Mouse (Mus musculus) liver, embryonic 16.5 days (tissue): Measurements from ENCODE around the gene Pacrg. TPM values are rescaled to one million over a fixed set of nuclear protein-coding genes. Genes with fewer than 3 reads are reported as not detected.

ENCODE experiments used
- ATAC-seq: fragments of 200-750 bp; cut with Nextera tagmentation; 2 replicates; pipeline ENCODE4 v1.8.0; 2017; ENCODE audit warnings: low read depth, mild to moderate bottlenecking, moderate number of reproducible peaks, moderate library complexity
- H3K27ac ChIP-seq: fragments of 300-500 bp; sonication (generic); 2 replicates; pipeline ENCODE4 v1.5.1; 2014; ENCODE audit warnings: mild to moderate bottlenecking, low read length
- H3K27me3 ChIP-seq: fragments of 300-500 bp; sonication (generic); 2 replicates; pipeline ENCODE4 v1.6.1; 2014; ENCODE audit warnings: low read depth, low read length, mixed read lengths; ENCODE audit not compliant: control insufficient read depth, insufficient read depth
- H3K36me3 ChIP-seq: fragments of 300-500 bp; sonication (generic); 2 replicates; pipeline ENCODE4 v1.6.1; 2014; ENCODE audit warnings: mild to moderate bottlenecking; ENCODE audit not compliant: control insufficient read depth, insufficient read depth
- H3K4me1 ChIP-seq: fragments of 300-500 bp; sonication (generic); 2 replicates; pipeline ENCODE4 v1.6.1; 2014; ENCODE audit warnings: low read depth, low read length, mixed read lengths; ENCODE audit not compliant: control insufficient read depth
- H3K4me2 ChIP-seq: fragments of 300-500 bp; sonication (generic); 2 replicates; pipeline ENCODE4 v1.6.1; 2014; ENCODE audit warnings: low read depth, low read length, mixed read lengths
- H3K4me3 ChIP-seq: fragments of 300-500 bp; sonication (generic); 2 replicates; pipeline ENCODE4 v1.5.1; 2014; ENCODE audit warnings: low read depth, mild to moderate bottlenecking, low read length
- H3K9ac ChIP-seq: fragments of 300-500 bp; sonication (generic); 2 replicates; pipeline ENCODE4 v1.6.1; 2014; ENCODE audit warnings: low read depth, low read length
- H3K9me3 ChIP-seq: fragments of 300-500 bp; sonication (generic); replicated peaks from 2 replicates; pipeline ENCODE4 v1.6.1; 2016; ENCODE audit warnings: low read length; ENCODE audit not compliant: control insufficient read depth
- WGBS: fragments of 180-500 bp; shearing (Covaris S2); extraction: QIAGEN DNeasy Blood & Tissue Kit; methylation state at CpG from one replicate; pipeline ENCODE4 v1.1.7; 2014; ENCODE audit not compliant: insufficient replicate concordance; 5-methylcytosine and 5-hydroxymethylcytosine counted together
- polyA plus RNA-seq: library from polyadenylated mRNA; unstranded; fragments of >200 nt; fragmentation: Nextera tagmentation; extraction: Ambion mirVana; gene quantifications from 2 replicates; pipeline ENCODE4 v1.2.1, GENCODE M21; 2015

Pacrg gene
- polyA plus RNA-seq, 1 experiment from 2014 or later: not detected

DNA sequence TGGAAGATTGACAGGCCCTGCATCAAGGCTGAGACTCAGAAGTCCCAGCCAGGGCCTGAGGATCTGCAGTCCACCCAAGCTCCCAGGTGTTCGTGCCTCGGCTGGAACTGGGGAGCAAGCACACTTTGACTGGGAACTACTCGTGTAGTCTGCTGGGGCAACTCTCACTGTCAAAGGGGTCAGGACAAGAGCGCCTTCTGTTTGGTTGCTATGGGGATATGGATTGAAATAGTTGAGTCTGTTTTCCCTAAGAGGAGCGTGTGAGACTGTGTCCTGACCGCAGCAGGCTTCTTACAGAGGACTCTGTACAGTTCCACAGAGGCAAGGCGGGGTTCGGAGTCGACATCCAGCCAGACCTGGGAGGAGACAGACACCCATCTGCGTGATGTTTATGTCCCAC is 440.4 kb downstream of the Pacrg start:
- 61% methylated on average over 10 of the region's 10 CpGs for WGBS
- H3K4me1 ChIP-seq: no peaks in the 10 kb centered on the region
- no peaks in the 10 kb centered on the region for H3K9me3 ChIP-seq
- H3K9ac ChIP-seq: no peak overlapping the region
- H3K4me2 ChIP-seq: no peak overlapping the region
- ATAC-seq: peak; percentile 35; the same call in 1 of the 2 replicates
- no peaks in the 10 kb centered on the region for H3K27me3 ChIP-seq
- H3K27ac ChIP-seq: no peak overlapping the region
- no peak overlapping the region for H3K4me3 ChIP-seq
- no peaks in the 10 kb centered on the region for H3K36me3 ChIP-seq

DNA sequence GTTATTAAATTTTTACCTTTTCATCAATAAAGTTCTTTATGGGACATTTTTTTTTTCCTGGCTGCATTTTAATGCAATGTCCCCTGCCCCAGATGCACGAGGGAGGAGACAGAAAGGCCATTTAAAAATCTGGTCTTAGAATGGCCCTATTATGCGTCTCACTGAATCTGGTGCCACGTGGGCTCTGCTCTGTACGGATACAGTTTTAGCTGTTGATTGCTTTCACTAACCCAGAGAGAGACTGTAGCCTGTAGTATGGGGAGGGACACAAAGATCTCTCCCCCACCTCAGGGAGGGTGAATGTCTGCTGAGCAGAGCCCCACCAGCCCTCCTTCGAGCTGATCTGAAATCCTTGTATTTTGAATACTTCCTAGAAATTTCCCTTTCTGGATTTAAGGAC is 441.2 kb downstream of the Pacrg start:
- H3K27me3 ChIP-seq: no peaks in the 10 kb centered on the region
- H3K9ac ChIP-seq: no peak overlapping the region
- H3K9me3 ChIP-seq: no peaks in the 10 kb centered on the region
- WGBS: 68% methylated on average over 5 of the region's 5 CpGs
- H3K4me2 ChIP-seq: no peak overlapping the region
- no peaks in the 10 kb centered on the region for H3K36me3 ChIP-seq
- no peaks in the 10 kb centered on the region for H3K4me1 ChIP-seq
- H3K27ac ChIP-seq: no peak overlapping the region
- no peak overlapping the region for H3K4me3 ChIP-seq
- no peak for ATAC-seq

DNA sequence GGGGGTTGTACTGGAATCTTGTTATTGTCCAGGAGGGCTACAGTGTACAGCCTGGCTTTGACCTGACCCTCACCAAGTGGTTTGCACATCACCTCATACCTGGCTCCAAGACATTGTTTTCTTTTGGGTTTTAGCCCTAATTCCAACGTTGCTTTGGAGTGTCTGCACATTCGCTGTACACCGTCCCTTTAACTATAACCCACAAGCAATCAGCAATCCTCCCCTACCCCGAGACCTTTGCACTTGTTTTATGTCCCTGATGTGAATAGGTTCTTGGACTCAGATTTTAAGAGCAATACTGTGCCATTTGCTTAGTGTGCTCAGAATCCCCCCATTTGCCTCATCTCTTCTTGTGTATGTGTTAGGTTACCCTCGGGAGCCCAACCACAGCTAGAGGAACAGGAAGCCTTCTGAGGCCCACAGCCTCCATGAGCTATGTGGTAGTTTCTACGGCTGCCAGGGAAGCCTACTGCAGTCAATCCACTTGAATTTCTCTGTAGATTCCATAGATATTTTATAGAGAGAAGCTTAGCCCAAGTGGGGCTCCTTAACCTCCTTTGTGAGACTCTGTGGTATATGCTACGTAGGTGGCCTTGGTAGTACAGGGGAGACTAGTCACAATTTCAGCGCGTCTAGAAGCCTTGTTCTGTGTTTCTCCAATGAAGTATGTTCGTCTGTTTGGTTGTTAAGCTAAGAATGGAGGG is 442.0 kb downstream of the Pacrg start:
- H3K27me3 ChIP-seq: no peaks in the 10 kb centered on the region
- H3K27ac ChIP-seq: no peak overlapping the region
- no peaks in the 10 kb centered on the region for H3K36me3 ChIP-seq
- H3K4me1 ChIP-seq: no peaks in the 10 kb centered on the region
- no peak for ATAC-seq
- WGBS: 47% methylated on average over 10 of the region's 10 CpGs
- H3K4me2 ChIP-seq: no peak overlapping the region
- no peaks in the 10 kb centered on the region for H3K9me3 ChIP-seq
- no peak overlapping the region for H3K4me3 ChIP-seq
- no peak overlapping the region for H3K9ac ChIP-seq

DNA sequence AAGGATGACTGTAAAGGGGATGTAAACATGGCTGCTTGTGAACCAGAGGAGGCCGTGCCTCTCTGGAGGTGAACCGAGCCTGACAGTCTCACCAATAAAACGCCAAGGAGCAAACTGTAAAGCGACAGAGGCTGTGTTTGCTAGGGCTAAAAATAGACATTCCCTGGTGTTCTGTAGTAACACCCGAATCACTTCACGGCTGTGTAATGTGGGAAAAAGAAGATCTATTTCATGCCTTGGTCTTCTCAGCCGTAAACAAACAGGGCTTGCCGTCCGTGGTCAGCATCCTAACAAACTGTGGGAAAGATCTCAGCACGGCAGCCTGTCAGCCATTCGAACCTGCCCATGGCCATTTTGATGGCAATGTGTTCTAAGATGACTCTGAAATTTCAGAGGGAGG is 442.8 kb downstream of the Pacrg start:
- H3K36me3 ChIP-seq: no peaks in the 10 kb centered on the region
- no peak for ATAC-seq
- H3K27ac ChIP-seq: no peak overlapping the region
- H3K4me1 ChIP-seq: no peaks in the 10 kb centered on the region
- H3K4me2 ChIP-seq: no peak overlapping the region
- no peaks in the 10 kb centered on the region for H3K9me3 ChIP-seq
- no peak overlapping the region for H3K9ac ChIP-seq
- no peaks in the 10 kb centered on the region for H3K27me3 ChIP-seq
- WGBS: 51% methylated on average over 11 of the region's 11 CpGs
- H3K4me3 ChIP-seq: no peak overlapping the region

DNA sequence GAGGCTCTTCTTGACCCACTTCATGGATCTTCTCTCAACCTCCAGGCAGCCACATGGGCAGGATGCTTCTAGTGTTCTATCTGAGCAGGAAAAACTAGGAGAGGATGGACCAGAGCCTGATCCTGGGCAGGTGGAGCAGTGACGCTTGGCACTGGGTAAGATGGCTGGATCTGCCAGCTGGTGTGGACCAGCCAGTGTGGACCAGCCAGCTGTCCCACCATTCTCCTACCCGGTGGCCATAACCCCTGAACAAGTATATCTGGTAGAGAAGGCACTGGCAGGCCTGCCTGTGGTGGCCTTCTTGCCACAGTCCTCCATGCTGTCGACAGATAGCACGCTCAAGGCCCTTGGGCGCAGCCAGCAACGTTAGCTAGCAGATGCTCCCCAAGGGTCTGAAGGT is 443.2 kb downstream of the Pacrg start:
- WGBS: 57% methylated on average over 6 of the region's 6 CpGs
- H3K4me3 ChIP-seq: no peak overlapping the region
- ATAC-seq: no peak

DNA sequence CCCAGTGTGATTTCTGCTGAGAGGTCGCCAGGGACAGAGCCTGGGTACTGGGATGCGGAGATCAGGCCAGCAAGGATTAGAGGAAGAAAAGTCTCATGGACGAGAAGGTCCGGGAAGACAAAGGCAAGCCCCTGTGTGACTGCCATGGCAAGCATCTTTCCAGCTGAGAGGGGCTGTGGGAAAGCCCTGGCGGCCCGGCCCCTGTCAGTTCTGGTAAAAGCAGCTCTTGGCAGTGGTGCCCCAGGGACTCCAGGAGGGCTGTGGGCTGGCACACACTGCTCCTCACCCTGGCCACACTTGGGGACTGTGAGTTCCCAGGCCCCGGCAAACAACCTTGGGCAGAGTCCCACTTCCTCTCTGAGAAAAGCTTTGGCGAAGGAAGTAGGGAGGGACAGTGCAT is 445.3 kb downstream of the Pacrg start:
- ATAC-seq: no peak
- Histone ChIP-seq H3K4me3 (no peak overlapping the region), H3K27me3 (no peaks in the 10 kb centered on the region), H3K4me2 (no peak overlapping the region), H3K9me3 (no peaks in the 10 kb centered on the region), H3K36me3 (no peaks in the 10 kb centered on the region), H3K9ac (no peak overlapping the region), H3K27ac (no peak overlapping the region), H3K4me1 (no peaks in the 10 kb centered on the region)
- 50% methylated on average over 8 of the region's 8 CpGs for WGBS

More for the DNA sequence above, 443.2 kb downstream of the Pacrg start:
- H3K9me3 ChIP-seq: no peaks in the 10 kb centered on the region
- H3K36me3 ChIP-seq: no peaks in the 10 kb centered on the region
- no peak overlapping the region for H3K4me2 ChIP-seq
- H3K4me1 ChIP-seq: no peaks in the 10 kb centered on the region
- no peak overlapping the region for H3K27ac ChIP-seq
- no peak overlapping the region for H3K9ac ChIP-seq
- no peaks in the 10 kb centered on the region for H3K27me3 ChIP-seq

DNA sequence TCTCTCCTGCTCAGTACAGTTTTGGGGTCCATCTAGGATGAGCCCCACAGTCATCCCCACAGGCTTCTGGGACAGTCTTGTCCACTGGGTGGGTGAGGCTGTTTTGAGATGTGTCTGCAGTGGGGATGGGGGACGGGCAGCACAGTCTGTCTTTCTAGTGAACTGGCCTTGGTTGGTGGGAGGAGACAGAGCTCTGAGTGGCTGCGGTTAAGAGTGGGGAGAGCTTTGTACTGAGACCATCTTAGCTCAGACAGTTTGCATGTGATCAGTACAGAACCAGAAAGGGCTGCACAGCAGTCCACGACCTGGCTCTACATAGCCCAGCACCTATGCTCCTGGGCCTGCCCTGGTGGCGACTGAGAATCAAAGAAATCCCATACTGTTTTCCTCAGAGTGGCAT is 446.3 kb downstream of the Pacrg start:
- no peaks in the 10 kb centered on the region for H3K27me3 ChIP-seq
- no peaks in the 10 kb centered on the region for H3K4me1 ChIP-seq
- H3K9me3 ChIP-seq: no peaks in the 10 kb centered on the region
- H3K4me3 ChIP-seq: no peak overlapping the region
- H3K27ac ChIP-seq: no peak overlapping the region
- no peaks in the 10 kb centered on the region for H3K36me3 ChIP-seq
- no peak for ATAC-seq
- WGBS: 55% methylated on average over 4 of the region's 4 CpGs
- H3K9ac ChIP-seq: no peak overlapping the region
- no peak overlapping the region for H3K4me2 ChIP-seq

DNA sequence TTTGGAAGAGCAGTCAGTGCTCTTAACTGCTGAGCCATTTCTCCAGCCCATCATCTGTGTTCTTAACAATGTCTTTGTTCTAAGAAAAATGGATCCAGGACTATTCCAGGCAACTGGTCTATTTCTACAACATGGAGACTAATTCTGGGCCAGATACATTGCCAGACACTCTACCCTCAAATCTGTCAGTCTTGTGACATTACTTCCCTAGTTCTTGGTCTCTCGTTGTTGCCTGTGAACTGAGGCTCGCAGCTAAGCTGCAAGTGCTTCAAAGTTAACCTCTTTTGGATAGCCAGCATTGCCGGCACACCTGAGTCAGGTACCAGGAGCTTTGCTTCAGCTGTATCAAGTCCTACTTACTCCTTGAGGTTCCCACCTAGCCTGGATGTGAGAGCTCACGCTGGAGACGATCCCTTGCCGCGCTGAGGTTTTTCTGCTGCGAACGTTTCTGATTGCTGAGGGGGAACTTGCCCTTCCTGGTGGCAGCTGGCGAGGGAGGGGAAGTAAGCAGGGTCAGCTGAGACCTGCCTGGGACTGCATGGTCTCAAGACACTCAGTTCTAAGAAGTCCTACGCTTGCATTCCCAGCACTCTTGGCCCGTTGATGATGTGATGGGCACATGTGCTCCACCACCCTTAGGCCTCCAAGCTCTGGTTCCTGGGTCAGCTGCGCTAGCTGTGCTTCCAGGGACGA is 447.6 kb downstream of the Pacrg start:
- Histone ChIP-seq H3K27me3 (no peaks in the 10 kb centered on the region), H3K27ac (no peak overlapping the region), H3K9ac (no peak overlapping the region), H3K4me3 (no peak overlapping the region), H3K4me2 (no peak overlapping the region), H3K36me3 (no peaks in the 10 kb centered on the region), H3K4me1 (no peaks in the 10 kb centered on the region), H3K9me3 (no peaks in the 10 kb centered on the region)
- 26% methylated on average over 14 of the region's 14 CpGs for WGBS
- ATAC-seq: 0 out of 2 replicates have a peak, but pooled peaks have one; percentile 37
